Mouse (Mus musculus) spleen, adult 2 months (tissue): Measurements from ENCODE around the gene Lrrc8b. TPM values are rescaled to one million over a fixed set of nuclear protein-coding genes. Genes with fewer than 3 reads are reported as not detected.
A peak's percentile ranks its signal among the peaks of the same experiment; 100 is the strongest.

Experiments used
- DNase-seq, 2 experiments: peaks; one replicate each; pipeline versions ENCODE4 v3.0.0 to v3.0.0-alpha.2; 2012 to 2021; ENCODE audit warnings: low spot score in 2 of 2, low read depth in 1 of 2
- H3K27ac ChIP-seq: fragments of 200-500 bp; 2 replicates; pipeline ENCODE4 v1.5.1; 2012; ENCODE audit warnings: low read length, inconsistent platforms; ENCODE audit not compliant: insufficient read depth
- H3K27me3 ChIP-seq: fragments of 200-500 bp; 2 replicates; pipeline ENCODE4 v1.6.1; 2012; ENCODE audit warnings: mild to moderate bottlenecking, moderate library complexity, low read length, inconsistent platforms; ENCODE audit not compliant: control insufficient read depth, insufficient read depth
- H3K36me3 ChIP-seq: fragments of 200-500 bp; 2 replicates; pipeline ENCODE4 v1.6.1; 2012; ENCODE audit warnings: mild to moderate bottlenecking, low read length, inconsistent platforms; ENCODE audit not compliant: control insufficient read depth, insufficient read depth
- H3K4me1 ChIP-seq: fragments of 200-500 bp; 2 replicates; pipeline ENCODE4 v1.6.1; 2011; ENCODE audit warnings: inconsistent platforms; ENCODE audit not compliant: control insufficient read depth, insufficient read depth, insufficient read length
- H3K4me3 ChIP-seq: fragments of 200-500 bp; 2 replicates; pipeline ENCODE4 v1.5.1; 2011; ENCODE audit warnings: mild to moderate bottlenecking, inconsistent platforms; ENCODE audit not compliant: insufficient read depth, insufficient read length; ENCODE audit errors: extremely low read depth
- CTCF ChIP-seq: fragments of 200-500 bp; IDR thresholded peaks from 2 replicates; pipeline ENCODE4 v1.5.1; 2011; ENCODE audit warnings: mild to moderate bottlenecking, inconsistent platforms; ENCODE audit not compliant: insufficient read depth, insufficient read length, insufficient replicate concordance; ENCODE audit errors: extremely low read depth
- POLR2A ChIP-seq: fragments of 200-500 bp; IDR thresholded peaks from 2 replicates; pipeline ENCODE4 v1.6.1; 2011; ENCODE audit warnings: low read depth, low read length, inconsistent platforms
- WGBS: fragments of 180-500 bp; shearing (Covaris S2); methylation state at CpG from one replicate; pipeline ENCODE4 v1.1.7; 2018; 5-methylcytosine and 5-hydroxymethylcytosine counted together
- polyA plus RNA-seq: library from polyadenylated mRNA; depleted of rRNA; stranded (reverse); fragments of >200 nt; gene quantifications from 2 replicates; pipeline ENCODE4 v1.2.3, GENCODE M21; 2012

Gene Lrrc8b
- polyA plus RNA-seq, 1 experiment: 3.0 TPM

GRCm38 (mm10) chr5:105499396-105499795 is 83.8 kb downstream of the Lrrc8b start:
- TF ChIP-seq CTCF: no peak
- no peak for TF ChIP-seq POLR2A
- H3K4me1 ChIP-seq: peaks cover 12% of the 10 kb centered on the region; the same call in 1 of the 2 replicates
- H3K27me3 ChIP-seq: no peaks in the 10 kb centered on the region
- H3K27ac ChIP-seq: no peak overlapping the region
- no peak overlapping the region for H3K4me3 ChIP-seq
- WGBS: 23% methylated on average over 1 of the region's 1 CpGs
- 0 out of 2 replicates have a peak, but pooled peaks cover 2% of the 10 kb centered on the region for H3K36me3 ChIP-seq
- no peak for DNase-seq

GRCm38 (mm10) chr5:105500132-105501121 is 84.9 kb downstream of the Lrrc8b start:
- Histone ChIP-seq H3K27me3 (no peaks in the 10 kb centered on the region), H3K4me3 (no peak overlapping the region), H3K36me3 (0 out of 2 replicates have a peak, but pooled peaks cover 2% of the 10 kb centered on the region), H3K27ac (no peak overlapping the region), H3K4me1 (peaks cover 11% of the 10 kb centered on the region; the same call in 1 of the 2 replicates)
- DNase-seq: peak in 1 of 2 experiments; percentile 50
- TF ChIP-seq CTCF (peak; percentile 30; the same call in 1 of the 2 replicates), POLR2A (no peak)
- 51% methylated on average over 12 of the region's 12 CpGs for WGBS

- Histone ChIP-seq H3K27ac (no peak overlapping the region), H3K4me3 (no peak overlapping the region), H3K27me3 (no peaks in the 10 kb centered on the region), H3K4me1 (peaks cover 7% of the 10 kb centered on the region; the same call in 1 of the 2 replicates), H3K36me3 (0 out of 2 replicates have a peak, but pooled peaks cover 2% of the 10 kb centered on the region)
- TF ChIP-seq POLR2A (no peak), CTCF (no peak)
- WGBS: 85% methylated on average over 3 of the region's 3 CpGs
- no peak for DNase-seq
Observed at GRCm38 (mm10) chr5:105501136-105501535, 85.6 kb downstream of the Lrrc8b start.

- H3K4me1 ChIP-seq: 0 out of 2 replicates have a peak, but pooled peaks cover 4% of the 10 kb centered on the region
- no peaks in the 10 kb centered on the region for H3K36me3 ChIP-seq
- TF ChIP-seq POLR2A (no peak), CTCF (no peak)
- H3K27me3 ChIP-seq: no peaks in the 10 kb centered on the region
- no peak overlapping the region for H3K27ac ChIP-seq
- WGBS: 87% methylated on average over 6 of the region's 6 CpGs
- no peak overlapping the region for H3K4me3 ChIP-seq
- DNase-seq: no peak
Observed at GRCm38 (mm10) chr5:105508813-105509212, 93.2 kb downstream of the Lrrc8b start.

- no peak for DNase-seq
- WGBS: 80% methylated on average over 4 of the region's 4 CpGs
- no peak for TF ChIP-seq CTCF
- no peak for TF ChIP-seq POLR2A
Observed at GRCm38 (mm10) chr5:105512297-105512696, 96.7 kb downstream of the Lrrc8b start.

GRCm38 (mm10) chr5:105515532-105515931 is 100.0 kb downstream of the Lrrc8b start:
- Histone ChIP-seq H3K4me1 (peaks cover 7% of the 10 kb centered on the region; the same call in 1 of the 2 replicates), H3K27me3 (no peaks in the 10 kb centered on the region), H3K36me3 (no peaks in the 10 kb centered on the region), H3K27ac (peak overlapping the region; percentile 66; the same call in 1 of the 2 replicates), H3K4me3 (no peak overlapping the region)
- WGBS: 13% methylated on average over 6 of the region's 6 CpGs
- no peak for DNase-seq
- TF ChIP-seq CTCF: no peak
- no peak for TF ChIP-seq POLR2A

More at GRCm38 (mm10) chr5:105512297-105512696, 96.7 kb downstream of the Lrrc8b start:
- no peaks in the 10 kb centered on the region for H3K36me3 ChIP-seq
- H3K4me1 ChIP-seq: peaks cover 7% of the 10 kb centered on the region; the same call in 1 of the 2 replicates
- no peak overlapping the region for H3K4me3 ChIP-seq
- no peak overlapping the region for H3K27ac ChIP-seq
- no peaks in the 10 kb centered on the region for H3K27me3 ChIP-seq

DNA sequence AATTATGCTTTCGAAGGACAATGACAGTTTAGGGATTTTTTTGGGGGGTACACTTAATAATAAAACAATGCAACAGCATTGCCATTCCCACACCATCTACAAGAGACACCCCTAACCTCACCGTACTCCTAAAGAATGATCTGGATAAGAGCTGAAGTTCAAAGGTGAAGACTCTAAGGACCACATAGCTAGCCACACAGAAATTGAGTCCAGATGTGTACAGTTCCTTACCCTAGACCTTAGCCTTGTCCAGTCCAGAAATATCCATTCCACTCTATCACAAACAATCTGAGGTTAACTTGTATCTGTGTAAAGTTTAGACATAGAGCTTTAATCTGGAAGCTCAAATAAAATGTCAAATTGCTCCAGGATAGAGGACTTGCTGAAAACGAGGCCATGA is 100.7 kb downstream of the Lrrc8b start:
- DNase-seq: no peak
- no peak overlapping the region for H3K4me3 ChIP-seq
- H3K4me1 ChIP-seq: peaks cover 7% of the 10 kb centered on the region
- H3K27me3 ChIP-seq: no peaks in the 10 kb centered on the region
- no peaks in the 10 kb centered on the region for H3K36me3 ChIP-seq
- WGBS: 83% methylated on average over 3 of the region's 3 CpGs
- TF ChIP-seq CTCF (no peak), POLR2A (no peak)
- H3K27ac ChIP-seq: no peak overlapping the region
